Comparison of ENCODE assay signal across 20 mouse cellular contexts in the genomic region with DNA sequence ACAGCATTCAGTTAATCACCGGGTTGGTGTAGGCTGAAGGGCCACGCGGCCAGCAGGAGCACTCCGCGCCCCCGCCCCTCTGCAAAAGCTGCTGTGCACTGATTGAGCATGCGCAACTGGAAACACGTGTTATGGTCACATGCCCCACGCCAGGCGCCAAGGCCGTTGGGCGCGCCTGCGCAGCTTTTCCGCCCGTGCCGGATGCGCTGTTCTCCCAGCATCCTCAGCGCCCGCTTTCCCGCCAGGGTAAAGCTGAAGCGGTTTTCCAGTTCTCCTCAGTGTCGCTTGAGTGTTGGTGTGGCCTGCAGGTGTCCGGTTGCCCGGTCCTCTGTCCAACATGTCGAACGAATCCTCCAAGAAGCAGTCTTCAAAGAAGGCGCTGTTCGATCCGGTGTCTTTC. TPM values are rescaled to one million over a fixed set of nuclear protein-coding genes. Genes with fewer than 3 reads are reported as not detected.
"Had no signal": no experiment of that assay in that cellular context is flagged by ENCODE, and none has a peak within 500 bp of the region (broad histone marks: within the 10 kb centered on the region; RNA-seq: fewer than 3 reads in every experiment).

A gene (plus strand): TSS at position 201 of the 400 bp plus-strand sequence.

- H3K27ac ChIP-seq: layer of hippocampus, adult 2 months; limb, embryonic 15.5 days; liver, embryonic 12.5 days; lung, embryonic 15.5 days; macrophage; midbrain, embryonic 13.5 days; neural tube, embryonic 15.5 days; stomach, postnatal 0 days had no signal

- H3K4me3 ChIP-seq: layer of hippocampus, adult 2 months; limb, embryonic 15.5 days; liver, embryonic 12.5 days; lung, embryonic 15.5 days; midbrain, embryonic 13.5 days; myocyte; neural tube, embryonic 15.5 days had no signal

- ATAC-seq: liver, embryonic 12.5 days; midbrain, embryonic 13.5 days had no signal

- H3K27me3 ChIP-seq: limb, embryonic 15.5 days; liver, embryonic 12.5 days; lung, embryonic 15.5 days; midbrain, embryonic 13.5 days; neural tube, embryonic 15.5 days had no signal

- H3K36me3 ChIP-seq: limb, embryonic 15.5 days; liver, embryonic 12.5 days; lung, embryonic 15.5 days; midbrain, embryonic 13.5 days; neural tube, embryonic 15.5 days had no signal

- H3K9me3 ChIP-seq: limb, embryonic 15.5 days; liver, embryonic 12.5 days; lung, embryonic 15.5 days; neural tube, embryonic 15.5 days had no signal

- DNase-seq: kidney, adult 11 months; kidney, postnatal 10 days; kidney, postnatal 4 days; lung, postnatal 14 days; right cerebral cortex, adult 18-20 months; right cerebral cortex, postnatal 25 days; thymus, postnatal 36 days had no signal

- H3K9ac ChIP-seq: limb, embryonic 15.5 days; liver, embryonic 12.5 days; lung, embryonic 15.5 days; midbrain, embryonic 13.5 days; neural tube, embryonic 15.5 days had no signal

- H3K4me1 ChIP-seq: limb, embryonic 15.5 days; liver, embryonic 12.5 days; lung, embryonic 15.5 days; midbrain, embryonic 13.5 days; neural tube, embryonic 15.5 days had no signal

RNA-seq across cellular contexts. Expression of the gene that starts here (rescaled TPM):
- total RNA-seq: left cerebral cortex, adult 18-20 months; left cerebral cortex, postnatal 14 days had no signal
- polyA plus RNA-seq: liver, embryonic 16.5 days; myocyte; small intestine, adult 2 months; stomach, postnatal 0 days had no signal
